Mouse (Mus musculus) CH12.LX (cell line): ENCODE results near the gene Wdr26. TPM values are rescaled to one million over a fixed set of nuclear protein-coding genes. Genes with fewer than 3 reads are reported as not detected.

Experiments used
- DNase-seq: peaks from one replicate; pipeline ENCODE4 v3.0.0-alpha.2; 2013; ENCODE audit errors: extremely low read depth
- H3K27ac ChIP-seq: 2 replicates; pipeline ENCODE4 v1.5.1; 2012; ENCODE audit warnings: low read depth, mild to moderate bottlenecking, control low read depth, moderate library complexity; ENCODE audit not compliant: insufficient read depth
- H3K27me3 ChIP-seq: replicated peaks from 2 replicates; pipeline ENCODE3; 2012; ENCODE audit warnings: inconsistent platforms
- H3K36me3 ChIP-seq, 2 experiments: replicated peaks in 1 of 2; 2 replicates each; pipeline versions ENCODE3 to v1.6.1; 2012; ENCODE audit warnings: inconsistent platforms in 1 of 2, low read length in 1 of 2, mild to moderate bottlenecking in 1 of 2, mixed read lengths in 1 of 2, moderate library complexity in 1 of 2; ENCODE audit not compliant: control insufficient read depth in 1 of 2, insufficient read depth in 1 of 2
- H3K4me1 ChIP-seq, 2 experiments: 2 replicates each; pipeline ENCODE4 v1.6.1; 2012; ENCODE audit warnings: inconsistent platforms in 1 of 2, moderate library complexity in 1 of 2; ENCODE audit not compliant: insufficient read depth in 2 of 2, control insufficient read depth in 1 of 2
- H3K4me2 ChIP-seq: 2 replicates; pipeline ENCODE4 v1.6.1; 2012; ENCODE audit warnings: low read depth, mild to moderate bottlenecking, control low read depth; ENCODE audit not compliant: poor library complexity, insufficient read depth, severe bottlenecking
- H3K4me3 ChIP-seq, 3 experiments: fragments of 150-350 bp in 1 of 3; sonication (generic) in 1 of 3; replicated peaks in 1 of 3; 2 replicates each; pipeline versions ENCODE3 to v1.5.1; 2011 to 2012; ENCODE audit warnings: low read depth in 2 of 3, low read length in 2 of 3, mild to moderate bottlenecking in 2 of 3, moderate library complexity in 2 of 3, control low read depth in 1 of 3, improper control_type of control experiment in 1 of 3, inconsistent platforms in 1 of 3, mixed read lengths in 1 of 3; ENCODE audit not compliant: poor library complexity in 1 of 3
- H3K79me2 ChIP-seq: replicated peaks from 2 replicates; pipeline ENCODE4 v1.6.1; 2012; ENCODE audit warnings: mild to moderate bottlenecking, moderate library complexity; ENCODE audit not compliant: control insufficient read depth, poor library complexity, insufficient read depth, severe bottlenecking; ENCODE audit errors: extremely low read depth
- H3K9ac ChIP-seq: 2 replicates; pipeline ENCODE4 v1.6.1; 2012; ENCODE audit warnings: low read depth, mild to moderate bottlenecking, control low read depth, moderate library complexity; ENCODE audit not compliant: insufficient read depth
- H3K9me3 ChIP-seq: replicated peaks from 2 replicates; pipeline ENCODE3; 2012; ENCODE audit warnings: low read length, inconsistent platforms, mixed read lengths
- CHD1 ChIP-seq: IDR thresholded peaks from 2 replicates; pipeline ENCODE4 v1.6.1; 2012; ENCODE audit warnings: low read depth, low read length, improper control_type of control experiment, inconsistent platforms
- EP300 ChIP-seq: IDR thresholded peaks from 2 replicates; pipeline ENCODE4 v1.6.1; 2011; ENCODE audit warnings: low read length, improper control_type of control experiment
- IRF4 ChIP-seq: IDR thresholded peaks from 2 replicates; pipeline ENCODE4 v1.6.1; 2014; ENCODE audit warnings: low read depth, mild to moderate bottlenecking, inconsistent platforms, low read length, improper control_type of control experiment
- JUN ChIP-seq: IDR thresholded peaks from 2 replicates; pipeline ENCODE4 v1.6.1; 2011; ENCODE audit warnings: low read depth, mild to moderate bottlenecking, low read length, improper control_type of control experiment, moderate library complexity; ENCODE audit not compliant: insufficient read depth
- PAX5 ChIP-seq: IDR thresholded peaks from 2 replicates; pipeline ENCODE4 v1.6.1; 2012; ENCODE audit warnings: low read length, inconsistent platforms, mixed read lengths
- POLR2AphosphoS2 ChIP-seq: IDR thresholded peaks from 2 replicates; pipeline ENCODE4 v1.6.1; 2011; ENCODE audit warnings: low read depth, low read length, improper control_type of control experiment
- RAD21 ChIP-seq: IDR thresholded peaks from 2 replicates; pipeline ENCODE4 v1.6.1; 2011; ENCODE audit warnings: low read depth, mild to moderate bottlenecking, low read length, improper control_type of control experiment, moderate library complexity
- SIN3A ChIP-seq: IDR thresholded peaks from 2 replicates; pipeline ENCODE4 v1.6.1; 2012; ENCODE audit warnings: low read length, improper control_type of control experiment, inconsistent platforms
- TBP ChIP-seq: conservative IDR thresholded peaks from 2 replicates; pipeline ENCODE4 v1.6.1; 2011; ENCODE audit warnings: low read depth, low read length, improper control_type of control experiment
- TCF12 ChIP-seq: IDR thresholded peaks from 2 replicates; pipeline ENCODE4 v1.6.1; 2014; ENCODE audit warnings: low read depth, mild to moderate bottlenecking, inconsistent platforms, low read length, improper control_type of control experiment
- ZKSCAN1 ChIP-seq: IDR thresholded peaks from 2 replicates; pipeline ENCODE4 v1.6.1; 2012; ENCODE audit warnings: low read depth, inconsistent platforms, low read length, improper control_type of control experiment, borderline replicate concordance
- ZMIZ1 ChIP-seq: IDR thresholded peaks from 2 replicates; pipeline ENCODE4 v1.6.1; 2012; ENCODE audit warnings: low read depth, mild to moderate bottlenecking, inconsistent platforms, low read length, improper control_type of control experiment
- dilution Hi-C: fragments of 300-500 bp; cut with MboI; formaldehyde crosslinking; loops from 2 replicates; pipeline ENCODE4 v1.14.3; 2020; ENCODE audit warnings: low sequenced_read_pairs; ENCODE audit not compliant: extremely low pct_unique_long_range_greater_than_20kb, extremely low pct_ligation_motif_present
- in situ Hi-C: fragments of 300-500 bp; cut with MboI; formaldehyde crosslinking; loops from 3 replicates; pipeline ENCODE4 v1.14.3; 2019; ENCODE audit warnings: low sequenced_read_pairs, low pct_ligation_motif_present, low pct_unique_long_range_greater_than_20kb, mixed read lengths
- polyA plus RNA-seq: library from polyadenylated mRNA; unstranded; fragments of >175 nt; gene quantifications from 2 replicates; pipeline ENCODE4 v1.2.1, GENCODE M21; 2012; ENCODE audit warnings: low read depth; ENCODE audit not compliant: insufficient read length
- total RNA-seq, 2 experiments: library from RNA; depleted of rRNA; stranded (reverse); fragments of 300-350 nt in 1 of 2; fragments of >200 nt in 1 of 2; gene quantifications; 2 replicates each; pipeline ENCODE4 v1.2.3; 2012 to 2014

Wdr26 gene
- total and polyA plus RNA-seq, 3 experiments, result 32.4 to 65.0 (median 34.2) TPM

- Histone ChIP-seq H3K9me3 (no peaks in the 10 kb centered on the region), H3K27ac (no peak overlapping the region), H3K27me3 (no peaks in the 10 kb centered on the region), H3K9ac (no peak overlapping the region), H3K79me2 (no peaks in the 10 kb centered on the region), H3K4me3 (no peak overlapping the region), H3K4me1 (peaks cover 18 to 50% of the 10 kb centered on the region in 2 experiments), H3K36me3 (no peaks in the 10 kb centered on the region), H3K4me2 (no peak overlapping the region)
- dilution Hi-C loops, result no loop called here
- in situ Hi-C loops, result no loop called here
- no peak for TF ChIP-seq POLR2AphosphoS2
- no peak for DNase-seq
Observed at GRCm38 (mm10) chr1:181229046-181229445, 17.2 kb upstream of the Wdr26 start.

- TF ChIP-seq PAX5 (no peak), CHD1 (no peak)
- H3K4me1 ChIP-seq, result peaks cover 18 to 49% of the 10 kb centered on the region in 2 experiments
- no peaks in the 10 kb centered on the region for H3K79me2 ChIP-seq
- no peak overlapping the region for H3K4me3 ChIP-seq
- H3K27ac ChIP-seq, result no peak overlapping the region
- no peaks in the 10 kb centered on the region for H3K9me3 ChIP-seq
- dilution Hi-C loops (no loop called here), in situ Hi-C loops (no loop called here)
- no peak overlapping the region for H3K9ac ChIP-seq
- no peak overlapping the region for H3K4me2 ChIP-seq
- no peak for DNase-seq
- no peaks in the 10 kb centered on the region for H3K36me3 ChIP-seq
- no peaks in the 10 kb centered on the region for H3K27me3 ChIP-seq
Observed at GRCm38 (mm10) chr1:181228591-181228990, 16.8 kb upstream of the Wdr26 start.

GRCm38 (mm10) chr1:181227804-181228203 lies 16.0 kb upstream of the Wdr26 start:
- dilution Hi-C loops, result no loop called here
- no peaks in the 10 kb centered on the region for H3K9me3 ChIP-seq
- TF ChIP-seq POLR2AphosphoS2, result no peak
- no peak for TF ChIP-seq TCF12
- TF ChIP-seq IRF4, result no peak
- TF ChIP-seq TBP, result no peak
- no peak for TF ChIP-seq ZMIZ1
- TF ChIP-seq SIN3A, result no peak
- no peak for TF ChIP-seq EP300
- no peak for TF ChIP-seq JUN
- no peak for TF ChIP-seq RAD21
- no peak for TF ChIP-seq ZKSCAN1
- TF ChIP-seq, all 38 proteins: peak for 0
- H3K4me2 ChIP-seq, result no peak overlapping the region
- in situ Hi-C loops, result no loop called here
- no peaks in the 10 kb centered on the region for H3K79me2 ChIP-seq
- no peak for DNase-seq
- H3K36me3 ChIP-seq, result no peaks in the 10 kb centered on the region
- H3K27me3 ChIP-seq, result no peaks in the 10 kb centered on the region
- H3K4me1 ChIP-seq, result peaks cover 18 to 49% of the 10 kb centered on the region in 2 experiments
- H3K27ac ChIP-seq, result no peak overlapping the region
- H3K9ac ChIP-seq, result no peak overlapping the region
- no peak overlapping the region for H3K4me3 ChIP-seq
